Mouse (Mus musculus) kidney, adult 9 months (tissue): ENCODE data around the gene Fmo2.

Source experiments
- DNase-seq: peaks from one replicate; pipeline ENCODE4 v3.0.0; 2022

Gene Fmo2

DNA sequence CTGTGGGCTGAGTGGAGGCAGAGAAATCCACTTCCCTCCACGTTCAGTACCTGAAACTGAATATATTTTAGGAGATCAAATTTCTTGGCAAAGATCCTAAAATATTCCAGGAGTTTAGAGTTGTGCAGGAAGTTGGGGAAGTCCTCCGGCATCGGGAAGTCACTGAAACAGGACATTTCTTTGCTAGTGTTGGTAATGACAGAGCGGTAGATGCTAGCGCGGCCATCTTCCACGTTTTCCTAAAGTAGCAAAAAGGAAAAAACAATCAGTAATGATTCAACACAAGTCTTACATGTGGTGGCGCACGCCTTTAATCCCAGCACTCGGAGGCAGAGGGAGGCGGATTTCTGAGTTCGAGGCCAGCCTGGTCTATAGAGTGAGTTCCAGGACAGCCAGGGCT is 9.9 kb downstream of the Fmo2 start:
- no peak for DNase-seq

DNA sequence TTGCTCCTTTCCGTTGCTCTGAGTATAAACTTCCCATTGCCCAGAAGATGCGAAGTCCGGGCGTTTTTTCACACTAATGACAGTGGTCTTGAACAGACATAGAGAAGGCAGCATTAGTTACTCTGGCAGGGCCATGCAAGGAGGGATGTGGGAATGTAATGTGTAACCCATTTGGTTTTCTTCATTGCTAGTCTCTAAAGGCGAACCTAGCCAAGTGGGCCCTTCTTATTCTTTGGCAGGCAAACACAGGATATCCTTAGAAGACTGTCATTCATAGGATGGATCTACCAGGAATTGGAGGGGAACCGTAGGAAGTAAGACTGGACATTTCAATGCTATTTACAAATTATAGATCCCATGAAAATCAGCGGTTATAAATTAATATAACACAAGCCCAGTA is 10.9 kb downstream of the Fmo2 start:
- no peak for DNase-seq

DNA sequence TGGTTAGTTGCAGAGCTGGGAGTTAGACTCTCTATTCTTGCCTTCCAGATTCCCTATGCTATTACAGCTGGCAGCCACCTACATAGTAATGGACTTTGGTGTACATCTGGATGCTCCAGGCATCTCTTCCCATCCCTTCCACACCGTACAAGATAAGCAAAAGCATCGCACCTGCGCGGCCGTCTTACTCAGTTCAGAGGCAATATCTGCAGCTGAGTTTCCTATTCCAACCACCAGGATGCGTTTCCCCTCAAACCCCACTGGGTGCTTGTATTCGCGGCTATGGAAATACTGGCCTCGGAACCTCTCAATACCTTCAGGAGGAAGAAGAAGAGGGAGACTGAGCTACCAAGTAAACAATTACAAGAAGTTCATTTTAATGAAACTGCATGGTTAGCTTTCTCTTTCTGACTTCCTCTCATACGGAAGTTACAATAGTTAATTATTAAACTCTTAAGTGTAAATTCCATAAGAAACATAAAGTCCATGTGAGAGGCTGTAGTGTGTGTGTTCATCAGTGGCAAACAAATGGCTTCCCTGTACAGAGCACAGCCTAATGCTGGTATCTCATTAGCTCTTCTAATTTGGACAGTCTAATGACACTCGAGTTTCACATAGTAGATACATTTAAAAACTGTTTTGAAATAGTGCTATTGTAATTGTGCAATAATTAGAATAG is 12.2 kb downstream of the Fmo2 start:
- DNase-seq: no peak

DNA sequence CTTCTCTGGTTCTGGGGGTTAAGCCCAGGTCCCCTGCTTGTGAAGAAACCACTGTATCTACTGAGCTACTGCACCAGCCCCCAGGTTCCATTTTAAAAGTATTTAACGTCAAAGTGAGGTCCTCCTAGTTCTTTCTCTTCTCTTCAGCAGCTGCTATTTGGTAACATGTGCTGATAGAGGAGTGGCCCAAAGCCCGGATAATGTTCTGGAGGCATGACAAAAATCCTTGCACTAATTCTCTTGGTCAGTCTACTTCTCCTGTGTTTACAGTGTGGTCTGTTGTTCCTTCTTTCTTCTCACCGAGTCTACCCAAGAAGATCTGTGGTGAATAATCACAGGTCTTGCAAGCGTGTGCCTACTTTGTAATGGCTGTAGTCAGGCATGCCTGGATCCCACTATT is 15.8 kb downstream of the Fmo2 start:
- DNase-seq: no peak

DNA sequence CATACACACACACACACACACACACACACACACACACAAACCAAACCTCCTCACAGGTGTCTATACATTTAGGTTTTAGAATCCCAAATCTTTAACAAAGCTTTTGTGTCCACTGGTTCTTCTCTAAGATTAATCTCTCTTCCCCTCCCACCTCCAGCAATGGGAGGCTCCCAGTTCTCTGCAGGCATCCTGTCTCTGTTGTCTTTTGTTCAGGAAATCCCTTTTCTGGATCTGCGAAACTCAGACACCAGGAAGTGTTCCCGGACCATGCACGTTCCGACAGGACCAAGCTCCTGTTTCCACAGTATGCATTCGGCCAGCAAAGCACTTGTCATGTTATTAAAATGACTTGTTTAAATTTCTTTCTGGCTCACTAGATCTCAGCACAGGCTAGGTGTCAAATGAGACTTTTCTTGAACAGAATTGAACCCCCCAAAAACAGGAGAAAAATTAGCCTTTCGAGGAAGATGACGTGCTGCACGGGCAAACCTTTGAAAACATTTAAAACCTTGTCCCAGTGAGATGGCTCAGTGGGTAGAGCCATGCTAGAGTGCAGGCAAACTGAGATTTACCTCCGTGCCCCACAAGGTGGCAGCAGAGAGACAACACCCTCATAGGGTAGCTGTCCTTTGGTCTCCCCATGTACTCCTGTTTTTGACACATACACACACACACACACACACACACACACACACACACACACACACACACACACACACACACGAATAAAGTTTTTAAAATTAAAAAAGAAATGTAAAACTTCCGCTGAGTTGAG is 18.7 kb downstream of the Fmo2 start:
- peak; percentile 82 for DNase-seq

DNA sequence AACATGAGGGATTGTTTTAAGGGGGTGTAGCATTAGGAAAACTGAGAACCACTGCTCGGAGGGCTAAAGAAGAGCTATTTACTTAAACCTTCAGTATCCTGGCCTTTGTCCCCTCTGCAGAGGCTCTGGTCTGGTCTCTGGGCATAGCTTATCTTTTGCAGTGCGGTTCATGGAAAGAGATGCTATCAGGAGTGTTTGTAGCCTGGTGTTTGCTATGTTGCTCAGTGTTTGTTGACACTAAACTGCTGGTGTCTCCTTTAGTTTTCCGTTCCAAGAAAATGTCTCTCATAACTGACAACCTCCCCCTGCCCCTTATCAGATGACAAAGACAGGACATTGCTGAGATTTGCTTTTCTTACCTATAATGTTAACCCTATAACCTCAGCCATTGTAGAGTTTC is 23.4 kb downstream of the Fmo2 start:
- DNase-seq: no peak

DNA sequence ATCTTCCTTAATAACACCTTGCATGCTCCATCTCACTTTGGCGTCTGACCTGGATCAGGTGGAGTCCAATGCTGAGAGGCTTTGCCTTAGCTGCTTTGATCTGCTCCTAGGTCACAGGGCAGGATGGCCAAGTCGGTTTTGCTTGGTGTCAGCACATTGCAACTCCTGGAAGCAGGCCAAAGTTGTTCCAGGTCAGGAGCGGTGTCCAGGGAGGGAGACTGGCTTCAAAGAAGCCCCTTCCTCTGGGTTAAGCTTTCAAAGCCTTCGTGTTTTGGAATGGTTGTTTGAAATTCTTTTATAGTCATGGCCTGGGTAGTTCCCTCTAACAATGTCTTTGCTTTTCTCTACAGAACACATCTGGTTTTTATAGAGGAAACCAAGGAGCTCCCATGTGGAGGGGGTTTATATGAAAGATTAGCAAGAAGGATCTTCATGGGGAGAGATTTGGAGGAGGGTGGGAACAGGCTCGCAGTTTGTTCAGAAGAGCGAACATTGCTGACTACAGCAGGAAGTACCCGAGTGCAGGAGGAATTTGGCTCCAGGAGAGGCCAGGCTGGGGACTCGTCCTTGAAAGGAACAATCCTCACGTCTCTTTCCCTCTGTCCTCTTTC is 26.7 kb downstream of the Fmo2 start:
- DNase-seq: peak; percentile 76

DNA sequence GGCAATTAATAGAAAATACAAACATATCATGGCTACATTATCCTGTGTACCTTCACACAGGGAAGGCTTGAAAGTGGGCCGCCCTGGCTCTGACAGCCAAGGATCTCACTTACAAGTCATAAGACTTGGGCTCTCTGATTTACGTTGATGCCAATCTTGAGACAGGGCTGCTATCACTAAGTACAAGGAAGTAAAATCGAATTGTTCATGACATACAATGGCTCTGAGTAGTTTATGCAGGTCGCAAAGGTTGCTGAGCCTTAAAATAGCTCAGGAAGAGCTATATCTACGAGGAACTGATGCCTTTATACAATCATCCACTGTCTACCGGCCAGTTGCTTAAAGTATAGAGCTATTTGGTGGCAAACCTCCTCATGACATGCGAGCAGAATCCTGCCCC is 27.5 kb downstream of the Fmo2 start:
- no peak for DNase-seq

DNA sequence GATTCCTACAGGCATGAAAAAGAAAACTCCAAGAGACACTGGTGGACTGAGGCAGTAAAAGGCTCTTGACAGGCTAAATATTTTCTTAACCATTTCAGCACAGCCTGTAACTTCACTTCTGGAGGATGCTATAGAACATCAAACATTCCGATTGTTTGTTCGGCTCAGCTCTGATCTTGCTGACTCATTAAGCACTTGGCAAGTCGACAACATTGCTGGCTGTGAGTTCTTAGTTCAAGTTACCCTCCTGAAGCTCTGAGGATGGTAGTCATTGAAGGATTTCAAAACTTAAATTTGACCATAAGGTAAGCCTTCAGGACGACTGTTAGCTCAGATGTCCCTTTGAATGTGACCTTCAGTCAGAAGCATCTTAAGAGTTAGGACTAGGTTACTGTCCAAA is 31.1 kb downstream of the Fmo2 start:
- DNase-seq: no peak

DNA sequence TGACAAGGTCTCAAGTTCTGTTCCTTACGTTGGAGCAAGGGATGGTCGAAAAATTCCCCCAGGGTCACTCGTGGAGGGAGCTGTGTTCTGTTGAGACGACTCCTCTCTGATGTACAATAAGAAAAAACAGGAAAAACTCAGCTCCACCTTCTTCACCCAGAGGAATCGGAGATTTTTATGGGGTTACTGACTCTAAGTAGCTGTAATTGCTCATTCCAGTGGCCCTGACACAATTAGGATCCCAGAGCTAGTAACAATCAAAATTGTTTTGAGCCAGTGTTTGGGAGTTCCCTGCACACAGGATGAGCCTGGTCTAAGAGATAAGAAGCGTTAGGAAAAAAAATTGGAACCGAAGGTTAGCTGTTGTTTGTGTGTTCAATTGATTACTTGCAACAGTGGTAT is 32.2 kb downstream of the Fmo2 start, which contains the start of gene Fmo1:
Gene Fmo1 (minus strand): TSS at position 331 of the 402 bp plus-strand sequence.
- peak; percentile 40 for DNase-seq

DNA sequence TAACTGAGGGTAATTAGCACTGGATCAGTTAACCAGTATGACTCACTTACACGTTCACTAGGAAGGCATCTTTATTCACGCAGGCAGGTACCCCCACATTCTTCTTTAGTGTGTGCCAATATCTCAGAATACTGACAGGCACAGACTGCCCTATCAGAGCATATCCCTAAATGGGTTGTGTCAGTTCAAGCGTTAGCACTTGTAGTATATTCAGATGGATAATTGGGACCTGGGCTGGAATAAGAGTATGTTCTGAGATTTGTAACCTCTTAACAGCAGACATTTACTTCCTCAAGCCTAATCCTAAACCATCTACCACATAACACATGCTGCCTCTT is 33.1 kb downstream of the Fmo2 start:
- no peak for DNase-seq

DNA sequence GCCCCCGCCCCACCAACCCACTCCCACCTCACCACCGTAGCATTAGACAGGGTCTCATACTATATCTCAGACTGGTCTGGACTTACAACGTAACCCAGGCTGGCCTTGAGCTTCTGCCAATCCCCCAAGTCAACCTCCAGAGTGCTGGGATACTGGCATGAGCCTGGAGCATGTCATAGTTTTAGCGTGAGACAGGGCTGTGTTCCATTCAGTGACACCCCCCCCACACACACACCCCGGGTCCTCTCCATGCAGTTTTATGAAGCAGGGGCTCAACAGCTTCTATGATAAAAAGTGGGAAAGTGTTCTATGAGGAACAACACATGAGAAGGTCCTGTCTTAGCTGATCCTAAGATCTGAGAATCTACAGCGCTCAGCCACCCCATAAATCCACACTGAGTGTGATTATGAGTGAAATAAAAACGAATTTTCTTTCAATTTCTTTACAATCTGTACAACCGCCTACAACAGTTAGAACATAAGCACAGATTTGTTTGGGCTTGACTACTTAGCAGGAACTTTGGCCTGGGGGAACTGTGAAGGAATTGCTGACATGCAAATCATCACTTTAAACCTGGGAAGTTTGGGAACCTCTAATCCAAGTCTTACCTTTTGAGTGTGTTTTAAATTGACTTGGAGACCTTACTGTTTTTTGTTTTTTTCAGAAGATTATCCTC is 33.6 kb downstream of the Fmo2 start:
- DNase-seq: no peak

DNA sequence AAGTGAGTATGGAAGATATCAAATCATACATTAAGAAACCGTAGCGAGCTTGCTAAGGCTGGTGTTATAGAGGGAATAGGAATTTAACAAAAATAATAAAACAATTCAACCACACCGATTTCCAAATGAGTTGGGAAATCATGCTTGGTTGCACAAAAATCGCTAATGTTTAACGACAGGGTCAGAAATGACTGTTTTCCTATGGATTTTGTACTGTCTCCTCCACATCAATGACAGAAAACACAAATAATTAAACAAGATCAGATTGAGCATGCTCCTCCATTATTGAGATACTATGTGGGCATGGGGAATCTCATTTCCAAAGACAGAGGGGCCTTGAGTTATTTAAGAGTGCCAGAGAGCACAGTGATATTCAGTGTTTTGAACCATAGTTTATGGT is 34.2 kb downstream of the Fmo2 start:
- no peak for DNase-seq

DNA sequence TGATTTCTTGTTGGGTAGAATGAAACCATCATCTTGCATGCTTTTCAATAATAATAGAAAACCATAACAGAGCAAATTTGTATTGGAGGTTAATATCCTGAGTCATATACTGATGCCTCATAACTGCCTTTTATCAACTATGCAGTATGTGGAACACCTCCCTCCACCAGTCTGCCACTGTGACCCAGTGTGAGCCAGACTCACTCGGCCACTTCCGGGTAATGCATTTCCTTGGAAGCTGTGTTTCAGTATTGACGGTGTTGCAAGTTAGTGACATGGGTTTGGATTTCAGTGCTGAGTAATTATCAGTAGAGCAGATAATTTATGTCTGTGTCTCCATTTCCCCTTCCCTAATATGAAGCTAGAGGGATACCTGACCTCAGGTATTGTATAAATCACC is 34.9 kb downstream of the Fmo2 start:
- no peak for DNase-seq

DNA sequence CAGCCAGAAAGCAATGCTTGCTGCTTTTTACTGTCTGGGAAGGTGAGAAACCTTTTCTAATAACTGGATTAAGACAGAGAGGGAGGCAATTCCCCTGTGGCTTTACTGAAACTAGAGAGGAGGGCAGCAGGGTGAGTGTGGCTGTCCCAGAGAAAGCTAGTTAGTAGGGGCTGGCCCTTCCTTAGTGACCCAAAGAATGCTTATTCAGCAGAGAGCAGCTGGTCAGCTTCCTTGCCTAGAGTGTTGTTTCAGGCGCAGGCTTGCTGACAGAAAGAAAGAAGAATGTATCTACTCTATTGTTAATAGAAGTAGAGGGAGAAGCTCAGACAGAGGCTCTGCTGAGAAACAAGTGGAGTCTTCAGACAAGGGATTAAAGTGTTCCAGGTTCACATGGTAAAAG is 36.2 kb downstream of the Fmo2 start:
- no peak for DNase-seq

DNA sequence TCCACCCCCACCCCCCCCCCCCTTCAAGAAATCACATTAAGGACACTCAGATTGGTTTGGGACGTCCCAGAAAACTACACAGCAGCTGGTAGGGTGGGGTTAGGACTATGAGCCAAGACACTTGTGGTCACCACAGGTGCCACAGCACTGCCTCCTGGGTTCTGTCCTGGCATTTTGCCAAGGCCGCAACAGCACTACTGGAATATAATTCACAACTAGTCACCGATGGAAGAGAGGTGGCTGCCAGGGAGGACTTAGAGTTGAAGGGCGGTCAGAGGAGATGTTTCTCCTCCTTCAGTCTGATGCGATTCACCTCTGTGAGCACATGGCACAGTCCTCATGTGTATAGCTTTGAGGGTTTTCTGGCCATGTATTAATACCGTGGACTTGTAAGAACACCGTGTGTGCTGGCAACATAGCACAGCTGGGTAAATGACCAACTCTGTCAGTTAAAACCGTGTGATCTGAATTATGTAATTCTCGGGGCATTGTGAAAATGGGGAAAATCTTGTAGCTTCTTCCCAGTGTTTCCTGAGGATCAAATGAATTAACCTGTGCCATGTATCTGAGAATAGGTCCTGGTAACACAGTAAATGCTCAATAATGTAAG is 38.4 kb downstream of the Fmo2 start:
- peak; percentile 85 for DNase-seq

DNA sequence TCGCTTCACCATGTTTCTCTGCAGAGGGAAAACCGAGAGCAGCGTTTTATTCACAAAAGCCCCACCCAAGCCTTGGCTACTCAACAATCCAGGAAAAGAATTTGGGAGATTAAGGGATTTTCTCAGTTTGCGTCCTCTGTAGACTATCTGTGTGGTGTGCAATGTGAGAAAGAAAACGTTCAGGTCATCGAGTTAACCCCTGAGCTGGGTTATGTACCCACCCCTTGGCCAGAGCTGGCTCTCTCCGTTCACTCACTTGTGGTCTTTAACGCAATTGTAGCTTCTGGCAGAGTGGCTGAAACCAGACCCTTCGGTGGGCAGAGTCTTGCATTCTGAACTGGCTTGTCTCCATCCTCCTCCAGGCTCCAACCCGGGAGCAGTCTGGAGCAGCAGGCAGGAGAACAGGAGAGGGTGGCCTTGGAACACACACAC is 39.0 kb downstream of the Fmo2 start:
- peak; percentile 71 for DNase-seq

DNA sequence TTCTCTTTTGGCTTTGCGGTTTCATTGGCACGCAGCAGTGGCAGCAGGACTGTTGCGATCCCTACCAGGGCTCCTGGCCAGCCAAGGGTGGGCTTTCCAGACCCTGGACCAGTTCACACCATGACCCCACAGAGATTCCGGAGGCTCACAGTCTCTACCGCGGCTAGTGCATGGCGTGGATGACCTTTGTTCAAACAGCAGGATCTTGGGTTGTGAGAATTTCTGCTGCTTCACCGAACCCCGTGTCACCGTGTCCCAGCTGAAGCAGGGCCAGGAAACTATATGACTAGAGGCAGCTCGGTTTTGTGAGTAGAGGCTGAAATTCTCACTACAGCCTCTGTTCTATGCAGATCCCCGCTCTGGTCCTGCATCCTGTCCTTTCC is 39.8 kb downstream of the Fmo2 start:
- peak; percentile 71 for DNase-seq

DNA sequence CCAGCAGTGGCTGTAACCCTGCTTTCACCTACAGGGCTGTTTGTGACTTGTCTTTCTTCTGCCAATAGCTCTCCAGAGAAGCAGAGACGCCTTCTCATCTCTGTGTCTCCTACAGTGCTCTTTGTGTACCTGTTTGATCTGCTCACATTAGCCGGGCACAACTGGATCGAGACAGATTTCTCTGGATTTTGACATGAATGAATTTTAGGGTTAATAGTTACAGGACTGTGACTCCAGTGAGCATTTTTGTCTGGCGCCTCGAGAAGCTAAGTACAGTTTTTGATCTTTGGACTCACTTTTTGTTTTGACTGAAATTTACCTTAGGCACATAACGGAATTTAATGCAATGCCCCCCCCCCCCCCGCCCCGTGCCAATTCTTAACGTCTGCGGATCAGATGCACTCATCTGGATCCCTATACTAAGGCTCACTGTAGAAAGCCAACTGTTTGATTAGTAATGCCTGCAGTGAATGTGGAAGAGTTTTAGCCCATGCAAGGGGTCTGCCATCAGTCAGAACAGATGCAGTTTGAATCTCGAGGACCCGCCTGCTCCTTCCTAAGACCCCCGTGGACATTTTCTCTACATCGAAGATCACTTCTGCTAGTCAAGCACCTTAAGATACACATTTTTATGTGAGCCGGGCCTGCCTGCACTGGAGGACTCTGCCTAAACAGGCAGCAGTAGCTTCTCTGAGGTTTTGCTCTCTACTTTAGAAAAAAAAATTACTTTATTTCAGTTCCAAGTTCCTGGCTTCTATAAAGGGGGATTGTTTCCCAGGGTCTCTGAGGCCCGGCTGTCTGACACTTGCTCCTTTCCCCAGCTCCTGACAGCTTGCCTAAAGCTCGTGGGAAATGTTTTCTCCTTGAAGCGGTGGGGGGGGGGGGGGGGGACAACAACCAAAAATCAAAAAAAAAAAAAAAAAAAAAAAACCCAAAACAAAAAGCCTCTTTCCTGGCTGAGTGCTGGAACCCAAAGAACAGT is 40.5 kb downstream of the Fmo2 start:
- DNase-seq: peak; percentile 89

DNA sequence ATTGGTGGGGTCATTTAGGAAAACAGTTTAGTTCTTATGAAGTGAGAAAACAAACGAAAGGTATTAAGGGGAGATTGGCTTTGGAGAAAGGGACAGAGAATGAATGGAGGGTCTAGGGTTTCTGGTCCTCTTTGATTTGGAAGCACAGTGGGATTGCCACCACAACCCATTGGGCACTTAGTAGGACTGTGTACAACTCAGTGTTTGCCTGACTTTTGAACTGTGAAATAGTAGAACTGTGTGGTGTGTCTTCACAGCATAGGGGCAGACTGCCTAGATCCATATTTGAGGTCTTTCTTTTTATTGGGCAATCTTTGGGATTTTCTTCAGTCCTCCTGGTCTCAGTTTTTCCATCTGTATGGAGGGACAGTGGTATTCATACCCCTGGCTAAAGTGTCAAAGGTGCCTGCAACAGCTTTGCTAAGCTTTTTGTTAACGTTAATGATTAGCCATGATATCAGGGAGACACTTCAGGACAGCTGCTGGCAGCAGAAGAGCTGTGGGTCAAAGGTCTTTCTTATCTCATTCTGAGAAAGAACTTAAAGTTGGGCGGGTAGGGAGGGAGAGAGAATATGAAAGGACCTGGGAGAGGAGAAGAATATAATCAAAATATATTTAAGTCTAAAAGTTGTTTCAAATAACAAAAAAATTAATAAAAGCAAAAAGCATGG is 44.6 kb downstream of the Fmo2 start:
- DNase-seq: peak; percentile 79

DNA sequence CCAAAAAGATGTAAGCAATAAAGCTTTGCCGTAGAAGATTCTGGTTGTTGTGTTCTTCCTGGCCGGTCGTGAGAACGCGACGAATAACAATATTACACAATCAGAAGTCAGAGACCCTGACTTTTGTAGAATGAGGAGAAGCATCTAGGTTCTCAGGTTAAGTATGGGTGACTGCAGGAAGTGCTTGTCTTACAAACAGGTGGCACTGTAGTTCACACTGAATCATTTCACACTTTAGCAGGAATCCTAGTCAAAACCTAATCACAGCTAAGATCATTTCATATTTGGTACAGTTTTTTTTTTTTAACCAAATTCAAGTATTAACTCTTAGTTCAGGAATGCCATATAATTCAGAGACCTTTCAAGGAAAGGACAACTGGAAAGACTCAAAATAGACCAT is 51.0 kb downstream of the Fmo2 start:
- DNase-seq: no peak
